Mouse (Mus musculus) heart, embryonic 14.5 days (tissue): ENCODE measurements at regions not wholly inside any gene's neighbourhood (a gene's known extent, or its start where the extent isn't known, plus 50 kb on each side); places are given as distances from the start of the nearest gene placed in this dataset.

Experiments
- ATAC-seq: fragments of 200-750 bp; cut with Nextera tagmentation; 2 replicates; pipeline ENCODE4 v1.8.0; 2017; ENCODE audit warnings: low read depth, moderate TSS enrichment; ENCODE audit not compliant: insufficient number of reproducible peaks, insufficient read depth, low FRiP score
- H3K27ac ChIP-seq, 2 experiments: fragments of 200-500 bp in 1 of 2; fragments of 300-500 bp in 1 of 2; sonication (generic) in 1 of 2; replicated peaks in 1 of 2; 2 replicates each; pipeline ENCODE4 v1.5.1; 2012 to 2014; ENCODE audit warnings: low read depth in 2 of 2, low read length in 2 of 2, control low read depth in 1 of 2, mild to moderate bottlenecking in 1 of 2, mixed read lengths in 1 of 2; ENCODE audit not compliant: control insufficient read depth in 1 of 2, insufficient read depth in 1 of 2
- H3K27me3 ChIP-seq: fragments of 300-500 bp; sonication (generic); 2 replicates; pipeline ENCODE4 v1.6.1; 2014; ENCODE audit warnings: mild to moderate bottlenecking, low read length, control low read depth; ENCODE audit not compliant: control insufficient read depth, insufficient read depth
- H3K36me3 ChIP-seq: fragments of 300-500 bp; sonication (generic); 2 replicates; pipeline ENCODE4 v1.6.1; 2014; ENCODE audit warnings: mild to moderate bottlenecking, control low read depth, low read length, mixed read lengths; ENCODE audit not compliant: control insufficient read depth, insufficient read depth
- H3K4me1 ChIP-seq, 2 experiments: fragments of 200-500 bp in 1 of 2; fragments of 300-500 bp in 1 of 2; sonication (generic) in 1 of 2; 2 replicates each; pipeline ENCODE4 v1.6.1; 2012 to 2014; ENCODE audit warnings: low read length in 2 of 2, control low read depth in 1 of 2, mixed read lengths in 1 of 2; ENCODE audit not compliant: control insufficient read depth in 2 of 2, insufficient read depth in 2 of 2
- H3K4me2 ChIP-seq: fragments of 300-500 bp; sonication (generic); 2 replicates; pipeline ENCODE4 v1.6.1; 2014; ENCODE audit warnings: mild to moderate bottlenecking, low read length
- H3K4me3 ChIP-seq, 2 experiments: fragments of 200-500 bp in 1 of 2; fragments of 300-500 bp in 1 of 2; sonication (generic) in 1 of 2; 2 replicates each; pipeline ENCODE4 v1.5.1; 2012 to 2014; ENCODE audit warnings: low read length in 2 of 2, mild to moderate bottlenecking in 2 of 2, control low read depth in 1 of 2, low read depth in 1 of 2, moderate library complexity in 1 of 2; ENCODE audit not compliant: control insufficient read depth in 1 of 2, insufficient read depth in 1 of 2
- H3K9ac ChIP-seq: fragments of 300-500 bp; sonication (generic); 2 replicates; pipeline ENCODE4 v1.6.1; 2014; ENCODE audit warnings: mild to moderate bottlenecking, low read length
- H3K9me3 ChIP-seq: fragments of 300-500 bp; sonication (generic); 2 replicates; pipeline ENCODE4 v1.6.1; 2016; ENCODE audit warnings: low read length, control low read depth; ENCODE audit not compliant: control insufficient read depth
- WGBS: fragments of 180-500 bp; shearing (Covaris S2); extraction: QIAGEN DNeasy Blood & Tissue Kit; methylation state at CpG from one replicate; pipeline ENCODE4 v1.1.7; 2014; 5-methylcytosine and 5-hydroxymethylcytosine counted together

GRCm38 (mm10) chr4:53218752-53219151 is 59.1 kb upstream of the Abca1 start:
- ATAC-seq = no peak
- no peak overlapping the region for H3K4me3 ChIP-seq
- peaks cover 18 to 21% of the 10 kb centered on the region in 2 experiments for H3K4me1 ChIP-seq
- peak overlapping the region; percentile 90 for H3K4me2 ChIP-seq
- 21% methylated on average over 7 of the region's 7 CpGs for WGBS
- no peaks in the 10 kb centered on the region for H3K36me3 ChIP-seq
- peak overlapping the region; percentile 59 to 86; a peak in 3 of 4 replicates for H3K27ac ChIP-seq
- H3K9me3 ChIP-seq = no peaks in the 10 kb centered on the region
- no peaks in the 10 kb centered on the region for H3K27me3 ChIP-seq
- H3K9ac ChIP-seq = no peak overlapping the region

GRCm38 (mm10) chr4:53218291-53218640 is 58.6 kb upstream of the Abca1 start:
- Histone ChIP-seq H3K36me3 (no peaks in the 10 kb centered on the region), H3K27ac (peak overlapping the region; percentile 59 to 86), H3K27me3 (no peaks in the 10 kb centered on the region), H3K4me1 (peaks cover 18 to 21% of the 10 kb centered on the region in 2 experiments), H3K9me3 (no peaks in the 10 kb centered on the region), H3K9ac (peak overlapping the region; percentile 72; the same call in 1 of the 2 replicates), H3K4me3 (peak overlapping the region; percentile 52 to 60), H3K4me2 (peak overlapping the region; percentile 90)
- ATAC-seq = no peak
- WGBS = 40% methylated on average over 5 of the region's 5 CpGs

DNA sequence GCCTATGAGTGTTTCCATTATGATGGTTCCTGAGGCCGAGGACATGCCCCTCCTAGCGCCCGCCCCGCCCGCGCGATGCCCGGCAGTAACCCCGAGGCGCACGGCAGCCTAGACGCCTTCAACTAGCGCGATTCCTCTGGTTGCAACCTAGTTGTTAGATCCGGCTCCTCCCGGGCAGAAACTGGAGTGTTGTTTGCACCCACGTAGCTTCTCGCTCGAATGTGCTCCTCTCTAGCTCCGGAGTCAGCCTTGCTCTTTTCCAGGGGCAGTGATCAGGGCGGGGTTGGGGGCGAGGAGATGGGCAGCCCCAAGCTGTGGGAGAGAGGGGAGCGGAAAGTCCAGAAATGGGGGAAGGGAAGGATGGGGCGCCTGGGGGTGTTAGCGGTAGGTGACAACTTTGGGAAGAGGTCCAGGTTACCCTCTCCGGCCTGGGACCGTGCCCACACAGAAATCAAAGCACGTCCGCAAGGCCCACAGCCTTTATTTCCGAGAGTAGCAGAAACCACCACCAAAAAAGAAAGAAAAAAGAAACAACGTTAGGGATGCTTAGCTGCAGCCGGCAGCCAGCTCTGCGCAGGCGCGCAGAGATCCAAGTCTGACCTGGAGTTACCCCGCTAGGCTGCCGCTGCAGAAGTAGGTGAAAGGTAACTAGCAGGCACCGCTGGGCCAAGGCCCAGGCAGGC is 58.1 kb upstream of the Abca1 start:
- Histone ChIP-seq H3K36me3 (no peaks in the 10 kb centered on the region), H3K4me3 (peak overlapping the region; percentile 52 to 60), H3K4me2 (peak overlapping the region; percentile 90), H3K27me3 (no peaks in the 10 kb centered on the region), H3K9ac (peak overlapping the region; percentile 72), H3K9me3 (no peaks in the 10 kb centered on the region), H3K27ac (peak overlapping the region; percentile 75 to 86; a peak in 3 of 4 replicates), H3K4me1 (peaks cover 18 to 21% of the 10 kb centered on the region in 2 experiments)
- WGBS = under 1% methylated on average over 38 of the region's 38 CpGs
- ATAC-seq = peak; percentile 86

- Histone ChIP-seq H3K27ac (no peak overlapping the region), H3K27me3 (no peaks in the 10 kb centered on the region), H3K4me1 (peaks cover 3 to 4% of the 10 kb centered on the region in 2 experiments; a peak in 2 of 4 replicates), H3K36me3 (no peaks in the 10 kb centered on the region), H3K9ac (no peak overlapping the region), H3K4me2 (no peak overlapping the region), H3K4me3 (no peak overlapping the region), H3K9me3 (no peaks in the 10 kb centered on the region)
- no peak for ATAC-seq
- 73% methylated on average over 4 of the region's 4 CpGs for WGBS
Measured at GRCm38 (mm10) chr4:53212541-53212940, 52.8 kb upstream of the Abca1 start.

- Histone ChIP-seq H3K4me3 (no peak overlapping the region), H3K4me1 (no peaks in the 10 kb centered on the region), H3K9ac (no peak overlapping the region), H3K27me3 (no peaks in the 10 kb centered on the region), H3K9me3 (no peaks in the 10 kb centered on the region), H3K27ac (no peak overlapping the region), H3K36me3 (no peaks in the 10 kb centered on the region), H3K4me2 (no peak overlapping the region)
- 71% methylated on average over 3 of the region's 3 CpGs for WGBS
- ATAC-seq = no peak
Measured at GRCm38 (mm10) chr4:53210685-53211084, 51.0 kb upstream of the Abca1 start.
